Mouse (Mus musculus) testis, adult 2 months (tissue): ENCODE results near the gene Itih2.

ENCODE experiments used
- CTCF ChIP-seq: fragments of 200-500 bp; IDR thresholded peaks from 2 replicates; pipeline ENCODE4 v1.5.1; 2012; ENCODE audit warnings: low read depth, mild to moderate bottlenecking, inconsistent platforms, low read length, moderate library complexity; ENCODE audit not compliant: control insufficient read depth, insufficient read depth, insufficient replicate concordance
- POLR2A ChIP-seq: fragments of 200-500 bp; IDR thresholded peaks from 2 replicates; pipeline ENCODE4 v1.6.1; 2012; ENCODE audit warnings: low read depth, mild to moderate bottlenecking, inconsistent platforms, low read length, moderate library complexity; ENCODE audit not compliant: control insufficient read depth

DNA sequence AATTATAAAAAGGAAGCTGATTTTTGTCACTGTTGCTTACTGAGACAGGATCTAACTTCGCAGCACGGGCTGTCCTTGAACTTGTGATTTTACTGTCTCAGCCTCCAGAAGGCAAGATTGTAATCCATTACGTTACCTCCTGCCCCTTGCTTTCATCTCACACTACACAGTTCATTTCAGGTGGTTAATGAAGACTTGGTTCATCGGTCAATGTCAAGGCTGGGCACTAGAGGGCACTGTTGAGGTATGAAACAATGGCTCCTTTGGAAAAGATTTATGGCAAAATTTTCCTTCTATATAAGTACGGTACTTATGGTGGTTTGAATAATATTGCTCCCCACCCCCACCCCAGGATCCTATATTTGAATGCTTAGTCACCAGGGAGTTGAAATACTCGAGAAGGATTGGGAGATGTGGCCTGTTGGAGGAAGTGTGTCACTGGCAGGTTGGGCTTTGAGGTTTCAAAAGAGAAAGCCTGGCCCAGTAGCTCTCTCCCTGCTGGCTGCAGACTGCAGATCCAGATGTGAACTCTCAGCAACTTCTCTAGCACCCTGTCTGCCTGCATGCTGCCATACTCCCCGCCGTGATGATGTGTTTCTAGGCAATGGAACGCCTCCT, 32.5 kb downstream of the Itih2 start:
- TF ChIP-seq POLR2A: no peak
- TF ChIP-seq CTCF: no peak; the same call in 1 of the 2 replicates
